Comparison of ENCODE assay signal across 8 mouse cellular contexts in the genomic region with DNA sequence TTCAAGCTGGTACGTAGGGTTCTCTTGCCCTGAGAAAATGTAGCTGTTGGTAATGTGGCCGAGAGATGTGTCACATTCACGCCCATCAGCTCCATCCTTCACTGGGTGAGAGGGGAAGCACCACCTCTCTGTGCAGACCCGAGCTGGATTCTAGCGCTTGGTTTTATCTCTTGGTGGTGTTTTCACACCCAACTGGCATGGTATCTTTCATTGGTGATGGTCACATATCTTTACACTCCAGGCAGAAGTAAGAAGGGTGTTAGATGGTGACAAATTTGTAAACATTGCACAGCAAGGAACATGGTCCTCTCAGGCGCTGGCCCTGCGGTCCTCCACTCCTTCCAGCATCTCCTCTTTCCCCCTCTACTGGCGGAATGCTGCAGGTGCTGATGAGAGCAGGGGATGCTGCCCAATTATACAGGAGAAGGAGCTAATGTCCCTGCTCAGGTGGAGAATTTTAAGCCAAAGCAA. TPM values are rescaled to one million over a fixed set of nuclear protein-coding genes. Genes with fewer than 3 reads are reported as not detected.
DNase-seq lines count a peak whose midpoint lies in the region; ATAC-seq lines count a peak whose summit lies in the region.

No protein-coding gene starts in this region.

- peaks cover 13% of the 10 kb centered on the region for H3K4me1 ChIP-seq in embryonic facial prominence, embryonic 10.5 days
- peaks cover 36% of the 10 kb centered on the region for H3K4me1 ChIP-seq in liver, embryonic 13.5 days (replicated peaks)
- H3K4me1 ChIP-seq in neural tube, embryonic 13.5 days (replicated peaks): peaks cover 10% of the 10 kb centered on the region

- peak; percentile 91 for ATAC-seq in liver, embryonic 13.5 days (ENCODE audit: low read depth)
- ATAC-seq in neural tube, embryonic 13.5 days (ENCODE audit: low read depth): 0 out of 2 replicates have a peak, but pooled peaks have one; percentile 42

- H3K27ac ChIP-seq in embryonic facial prominence, embryonic 10.5 days (replicated peaks): no peak overlapping the region
- H3K27ac ChIP-seq in liver, embryonic 13.5 days: peak overlapping the region; percentile 75
- no peak overlapping the region for H3K27ac ChIP-seq in neural tube, embryonic 13.5 days (replicated peaks)

- WGBS in embryonic facial prominence, embryonic 10.5 days: 75% methylated on average over 8 of the region's 8 CpGs
- 31% methylated on average over 8 of the region's 8 CpGs for WGBS in liver, embryonic 13.5 days (ENCODE audit: insufficient replicate concordance)
- WGBS in neural tube, embryonic 13.5 days: 72% methylated on average over 8 of the region's 8 CpGs

- no peaks in the 10 kb centered on the region for H3K9me3 ChIP-seq in embryonic facial prominence, embryonic 10.5 days
- no peaks in the 10 kb centered on the region for H3K9me3 ChIP-seq in liver, embryonic 13.5 days (replicated peaks)
- H3K9me3 ChIP-seq in neural tube, embryonic 13.5 days: no peaks in the 10 kb centered on the region

- H3K4me2 ChIP-seq in liver, embryonic 13.5 days: peak overlapping the region; percentile 21
- H3K4me2 ChIP-seq in neural tube, embryonic 13.5 days: no peak overlapping the region

- peaks cover 24% of the 10 kb centered on the region for H3K36me3 ChIP-seq in embryonic facial prominence, embryonic 10.5 days (replicated peaks)
- H3K36me3 ChIP-seq in liver, embryonic 13.5 days: peaks cover 34% of the 10 kb centered on the region
- peaks cover 35% of the 10 kb centered on the region for H3K36me3 ChIP-seq in neural tube, embryonic 13.5 days

- H3K9ac ChIP-seq in liver, embryonic 13.5 days: 0 out of 2 replicates have a peak overlapping the region, but pooled peaks have one; percentile 6
- no peak overlapping the region for H3K9ac ChIP-seq in neural tube, embryonic 13.5 days

- peak; percentile 53 to 63 for DNase-seq in kidney, postnatal 4 days
- no peak for DNase-seq in kidney, adult 18-20 months
- DNase-seq in NIH3T3 (ENCODE audit: low read depth): peak; percentile 44
- peak; percentile 46 for DNase-seq in embryonic facial prominence, embryonic 10.5 days (ENCODE audit: low spot score)
- peak; percentile 57 for DNase-seq in liver, embryonic 13.5 days
- DNase-seq in urinary bladder, postnatal 10 days (ENCODE audit: low spot score): no peak
- no peak for DNase-seq in cerebellum, adult 18-20 months

- H3K4me3 ChIP-seq in embryonic facial prominence, embryonic 10.5 days: no peak overlapping the region
- no peak overlapping the region for H3K4me3 ChIP-seq in liver, embryonic 13.5 days (replicated peaks)
- H3K4me3 ChIP-seq in neural tube, embryonic 13.5 days: no peak overlapping the region

- H3K27me3 ChIP-seq in embryonic facial prominence, embryonic 10.5 days (replicated peaks; ENCODE audit: low read depth, poor library complexity, severe bottlenecking): no peaks in the 10 kb centered on the region
- H3K27me3 ChIP-seq in liver, embryonic 13.5 days: no peaks in the 10 kb centered on the region
- no peaks in the 10 kb centered on the region for H3K27me3 ChIP-seq in neural tube, embryonic 13.5 days

RNA-seq across cellular contexts. Expression of gene Podxl, which starts 44.7 kb away (rescaled TPM):
- 16.6 and 18.0 TPM in 2 replicates for polyA plus RNA-seq in embryonic facial prominence, embryonic 10.5 days (2016; fragmentation: Nextera tagmentation; extraction: Ambion mirVana)
- polyA plus RNA-seq in liver, embryonic 13.5 days (2015; fragmentation: Nextera tagmentation; extraction: Ambion mirVana): 10.9 and 13.5 TPM in 2 replicates
- 14.8 and 15.3 TPM in 2 replicates for polyA plus RNA-seq in neural tube, embryonic 13.5 days (2015; fragmentation: Nextera tagmentation; extraction: Ambion mirVana)

Comparison
In these comparisons a context has a peak if more than half of its experiments do, and no peak if none do; other contexts are left out.
1. DNase-seq: peak in kidney, postnatal 4 days (2 of 2), NIH3T3 (single experiment), embryonic facial prominence, embryonic 10.5 days (single experiment) and liver, embryonic 13.5 days (single experiment); none in kidney, adult 18-20 months (single experiment), urinary bladder, postnatal 10 days (single experiment) and cerebellum, adult 18-20 months (0 of 2).